Mouse (Mus musculus) neural tube, embryonic 13.5 days (tissue): ENCODE data around the gene Mpdu1. TPM values are rescaled to one million over a fixed set of nuclear protein-coding genes. Genes with fewer than 3 reads are reported as not detected.
"Not testable (repeated sequence)": the region's sequence is repeated elsewhere in the genome, so short reads cannot be mapped to it uniquely, and the experiment has no call there.

Experiments used
- ATAC-seq: fragments of 200-750 bp; cut with Nextera tagmentation; 2 replicates; pipeline ENCODE4 v1.8.0; 2017; ENCODE audit warnings: low read depth, mild to moderate bottlenecking, moderate TSS enrichment, moderate library complexity
- H3K27ac ChIP-seq: fragments of 300-500 bp; sonication (generic); replicated peaks from 2 replicates; pipeline ENCODE4 v1.5.1; 2015; ENCODE audit warnings: moderate library complexity, mild to moderate bottlenecking, inconsistent platforms
- H3K27me3 ChIP-seq: fragments of 300-500 bp; sonication (generic); 2 replicates; pipeline ENCODE4 v1.6.1; 2015; ENCODE audit warnings: mild to moderate bottlenecking, inconsistent platforms
- H3K36me3 ChIP-seq: fragments of 300-500 bp; sonication (generic); 2 replicates; pipeline ENCODE4 v1.6.1; 2015; ENCODE audit warnings: mild to moderate bottlenecking, inconsistent platforms
- H3K4me1 ChIP-seq: fragments of 300-500 bp; sonication (generic); replicated peaks from 2 replicates; pipeline ENCODE4 v1.6.1; 2015; ENCODE audit warnings: inconsistent platforms
- H3K4me2 ChIP-seq: fragments of 300-500 bp; sonication (generic); 2 replicates; pipeline ENCODE4 v1.6.1; 2015; ENCODE audit warnings: inconsistent platforms, mild to moderate bottlenecking, moderate library complexity
- H3K4me3 ChIP-seq: fragments of 300-500 bp; sonication (generic); 2 replicates; pipeline ENCODE4 v1.5.1; 2015; ENCODE audit warnings: mild to moderate bottlenecking, inconsistent platforms
- H3K9ac ChIP-seq: fragments of 300-500 bp; sonication (generic); 2 replicates; pipeline ENCODE4 v1.6.1; 2015; ENCODE audit warnings: moderate library complexity, mild to moderate bottlenecking, inconsistent platforms
- H3K9me3 ChIP-seq: fragments of 300-500 bp; sonication (generic); 2 replicates; pipeline ENCODE4 v1.6.1; 2016; ENCODE audit warnings: inconsistent platforms
- WGBS: fragments of 180-500 bp; shearing (Covaris S2); methylation state at CpG from one replicate; pipeline ENCODE4 v1.1.7; 2015; 5-methylcytosine and 5-hydroxymethylcytosine counted together
- polyA plus RNA-seq: library from polyadenylated mRNA; unstranded; fragments of >200 nt; fragmentation: Nextera tagmentation; extraction: Ambion mirVana; gene quantifications from 2 replicates; pipeline ENCODE4 v1.2.1, GENCODE M21; 2015

Mpdu1 gene
- 83.2 and 92.1 TPM in 2 replicates for polyA plus RNA-seq

DNA sequence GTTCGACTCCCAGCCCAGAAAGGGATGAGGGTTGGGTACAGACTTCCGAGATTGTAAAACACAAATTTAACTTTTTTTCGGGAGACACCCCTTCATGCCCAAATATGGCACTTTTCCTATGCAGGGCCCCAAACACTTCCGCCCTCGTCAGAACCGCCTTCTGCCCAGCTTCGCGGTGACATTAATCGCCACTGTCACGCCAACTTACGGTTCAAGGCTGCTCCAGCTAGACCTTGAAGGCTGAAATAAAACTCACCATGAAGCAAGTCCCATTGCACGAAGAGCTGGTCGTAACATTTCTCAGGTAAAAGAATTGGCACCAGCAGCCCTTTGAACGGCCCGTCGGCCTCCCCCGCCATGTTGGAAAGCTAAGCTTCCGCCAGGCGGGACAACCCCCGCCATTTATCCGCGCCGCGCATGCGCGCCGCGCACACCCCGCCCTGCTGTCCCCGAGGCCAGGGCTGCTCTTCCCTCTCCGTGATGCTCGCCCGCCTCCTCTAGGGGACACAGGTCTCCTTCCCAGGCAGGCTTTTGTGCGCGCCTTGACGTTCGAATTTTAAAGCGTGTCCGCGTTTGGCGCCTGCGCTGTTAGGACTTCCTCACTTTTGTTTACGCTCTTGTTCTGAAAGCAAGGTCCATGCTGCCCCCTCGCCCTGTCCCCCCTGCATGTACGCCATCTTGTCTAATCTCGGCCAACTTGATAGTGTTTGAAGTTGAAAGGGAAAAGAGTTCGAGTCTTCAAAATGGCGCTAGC lies at the start of gene Mpdu1:
Mpdu1 (minus strand) TSS at position 430 of the 754 bp plus-strand sequence.
- peak within 1 kb of the TSS; percentile 77 for H3K9ac ChIP-seq
- under 1% methylated on average over 48 of the region's 48 CpGs for WGBS
- no peaks in the 10 kb centered on the region for H3K27me3 ChIP-seq
- peak within 1 kb of the TSS; percentile 57 for H3K4me3 ChIP-seq
- H3K4me2 ChIP-seq, result peak within 1 kb of the TSS; percentile 63
- H3K36me3 ChIP-seq, result peaks cover 66% of the 10 kb centered on the region
- H3K27ac ChIP-seq, result peak within 1 kb of the TSS; percentile 95
- H3K4me1 ChIP-seq, result peaks cover 27% of the 10 kb centered on the region
- peak; percentile 97 for ATAC-seq
- H3K9me3 ChIP-seq, result no peaks in the 10 kb centered on the region

DNA sequence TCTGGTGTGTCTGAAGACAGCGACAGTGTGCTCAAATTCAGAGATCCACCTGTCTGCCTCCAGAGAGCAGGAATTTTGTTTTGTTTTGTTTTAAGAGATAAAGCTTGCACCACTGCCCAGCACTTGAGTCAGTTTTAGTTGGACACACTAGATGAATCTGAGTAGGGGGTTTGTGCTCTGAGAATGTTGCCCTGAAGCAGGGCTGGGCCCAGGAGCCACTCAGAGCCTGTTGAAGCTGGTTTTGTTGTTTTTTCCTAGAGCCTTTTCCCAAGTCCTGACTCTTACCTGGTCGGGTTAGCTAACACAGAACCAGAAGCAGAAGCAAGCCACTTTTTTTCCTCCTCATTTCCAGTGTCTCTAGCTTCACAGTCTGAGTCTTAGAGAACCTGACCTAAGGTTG lies 48.6 kb upstream of the Mpdu1 start:
- Histone ChIP-seq H3K4me2 (no peak overlapping the region), H3K27me3 (no peaks in the 10 kb centered on the region), H3K27ac (no peak overlapping the region), H3K9me3 (no peaks in the 10 kb centered on the region), H3K36me3 (no peaks in the 10 kb centered on the region), H3K4me1 (no peaks in the 10 kb centered on the region; the same call in 1 of the 2 replicates), H3K4me3 (no peak overlapping the region), H3K9ac (no peak overlapping the region)
- ATAC-seq, result no peak
- WGBS, result 76% methylated on average over 2 of the region's 2 CpGs

DNA sequence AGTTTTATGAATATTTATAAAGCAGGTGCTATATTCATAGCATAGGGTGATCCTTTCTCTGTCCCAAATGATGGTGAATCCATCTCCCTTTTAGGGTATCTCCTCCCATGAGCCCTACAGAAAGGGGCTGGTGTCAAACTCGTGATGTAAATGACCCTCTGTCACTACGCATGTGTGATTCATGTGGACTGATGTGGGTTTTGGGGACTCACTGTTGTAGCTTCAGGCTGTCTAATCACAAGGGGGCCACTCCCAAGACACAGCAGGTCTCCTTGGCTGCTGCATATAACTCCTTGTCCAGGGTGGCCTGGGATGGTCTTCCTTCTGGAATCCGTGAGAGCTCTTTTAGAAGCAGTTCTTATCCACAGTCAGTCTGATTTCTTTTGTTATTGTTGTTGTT lies 48.0 kb upstream of the Mpdu1 start:
- Histone ChIP-seq H3K4me2 (no peak overlapping the region), H3K4me3 (no peak overlapping the region), H3K9me3 (no peaks in the 10 kb centered on the region), H3K27ac (no peak overlapping the region), H3K4me1 (no peaks in the 10 kb centered on the region; the same call in 1 of the 2 replicates), H3K27me3 (no peaks in the 10 kb centered on the region), H3K36me3 (no peaks in the 10 kb centered on the region), H3K9ac (no peak overlapping the region)
- ATAC-seq, result no peak
- WGBS, result 69% methylated on average over 3 of the region's 3 CpGs

DNA sequence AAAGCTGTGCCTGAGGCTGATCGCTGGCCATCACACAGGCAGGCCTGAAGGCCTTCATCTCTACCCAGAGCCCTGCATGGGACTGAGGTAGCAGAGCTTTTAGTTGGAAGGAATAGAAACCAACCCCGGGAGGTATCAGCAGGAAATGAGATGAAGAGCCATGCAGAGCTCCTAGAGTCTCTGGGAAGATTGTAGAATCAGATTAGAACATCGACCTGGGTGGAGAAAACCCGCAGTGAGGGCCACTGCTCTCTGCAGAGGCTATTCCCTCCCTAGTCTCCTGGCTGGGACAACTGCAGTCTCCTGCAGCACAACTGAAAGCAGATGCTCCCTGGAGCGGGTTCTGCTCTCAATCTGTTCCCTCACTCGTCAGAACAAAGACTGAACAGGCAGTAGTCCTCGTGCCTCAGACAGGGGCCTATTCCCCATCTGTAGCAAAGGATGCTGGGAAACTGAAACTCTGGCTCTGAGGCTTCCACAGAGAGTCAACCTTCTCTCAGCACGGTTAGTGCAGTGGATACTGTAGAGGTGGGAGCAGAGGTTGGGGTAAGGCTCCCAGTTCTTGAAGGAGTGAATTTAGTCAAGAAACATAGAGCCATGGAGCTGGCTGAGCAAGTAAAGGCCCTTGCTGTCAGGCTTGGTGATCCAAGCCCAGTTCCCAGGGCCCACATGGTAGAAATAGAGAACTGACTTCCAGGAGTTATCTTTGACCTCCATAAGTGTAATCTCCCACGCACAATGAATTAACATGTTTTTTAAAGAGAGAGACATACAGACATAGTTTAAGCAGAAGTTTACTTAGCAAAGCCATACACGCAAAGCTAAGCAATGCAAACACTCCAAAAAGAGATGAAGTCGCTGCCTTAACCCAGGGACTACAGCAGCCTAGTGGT lies 47.4 kb upstream of the Mpdu1 start:
- H3K27ac ChIP-seq, result no peak overlapping the region
- H3K36me3 ChIP-seq, result no peaks in the 10 kb centered on the region
- no peak for ATAC-seq
- H3K4me1 ChIP-seq, result no peaks in the 10 kb centered on the region; the same call in 1 of the 2 replicates
- H3K4me2 ChIP-seq, result no peak overlapping the region
- H3K9me3 ChIP-seq, result no peaks in the 10 kb centered on the region
- no peak overlapping the region for H3K9ac ChIP-seq
- WGBS, result 58% methylated on average over 11 of the region's 11 CpGs
- H3K27me3 ChIP-seq, result no peaks in the 10 kb centered on the region
- H3K4me3 ChIP-seq, result no peak overlapping the region

DNA sequence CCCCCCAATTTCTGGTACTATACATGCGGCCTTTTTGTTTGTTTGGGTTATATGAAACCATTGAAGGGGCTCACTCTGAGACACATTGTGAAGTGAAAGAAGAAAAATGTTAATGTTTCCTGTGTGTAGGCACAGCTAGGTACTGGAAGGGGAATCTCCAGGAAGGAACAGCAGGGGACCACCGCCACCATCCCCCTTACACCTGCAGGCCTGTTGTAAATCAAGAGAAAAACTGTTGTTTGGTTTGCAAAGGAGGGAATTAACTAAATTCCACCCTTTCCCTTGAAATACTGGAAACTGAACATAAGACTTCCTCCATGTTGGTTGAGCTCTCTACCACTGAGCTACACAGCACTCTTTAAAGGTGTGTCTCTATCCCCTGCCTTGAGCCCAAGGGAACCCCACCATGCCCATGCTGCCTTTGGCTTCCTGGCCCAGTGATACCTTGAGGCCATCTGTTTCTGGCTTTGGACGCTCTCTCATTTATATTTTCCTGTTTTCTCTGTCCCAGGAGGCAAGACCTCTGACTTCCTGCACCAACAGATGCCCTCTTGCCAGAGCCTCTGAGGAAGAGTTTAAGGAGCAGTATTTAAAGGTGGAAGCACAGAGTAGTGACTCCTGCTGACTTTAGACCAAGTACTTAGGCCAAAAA lies 46.3 kb upstream of the Mpdu1 start:
- H3K4me1 ChIP-seq, result no peaks in the 10 kb centered on the region; the same call in 1 of the 2 replicates
- 78% methylated on average over 3 of the region's 3 CpGs for WGBS

DNA sequence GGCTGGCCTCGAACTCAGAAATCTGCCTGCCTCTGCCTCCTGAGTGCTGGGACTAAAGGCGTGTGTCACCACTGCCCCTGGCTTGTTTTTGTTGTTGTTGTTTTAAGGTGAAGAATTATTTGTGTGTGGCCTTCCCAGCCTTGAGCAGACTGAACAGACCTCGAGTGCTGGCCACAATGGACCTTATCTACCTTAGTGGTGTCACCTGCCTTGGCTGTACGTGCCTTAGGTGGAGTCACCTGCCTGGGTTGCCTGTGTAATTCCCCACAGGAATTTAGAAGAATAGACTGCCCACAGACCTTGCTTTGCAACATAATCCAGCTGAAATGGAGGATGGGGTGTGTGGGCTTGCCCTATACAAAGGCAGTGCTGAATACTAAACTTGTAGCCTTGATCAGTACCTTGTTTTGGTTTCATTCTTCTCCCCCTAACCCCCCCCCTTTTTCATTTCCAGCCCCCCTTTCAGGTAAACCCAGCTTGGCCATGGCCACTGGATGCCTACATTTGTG lies 45.5 kb upstream of the Mpdu1 start:
- no peaks in the 10 kb centered on the region for H3K36me3 ChIP-seq
- H3K4me1 ChIP-seq, result no peaks in the 10 kb centered on the region; the same call in 1 of the 2 replicates
- no peak overlapping the region for H3K27ac ChIP-seq
- 84% methylated on average over 4 of the region's 4 CpGs for whole genome bisulfite sequencing
- no peak overlapping the region for H3K4me2 ChIP-seq
- ATAC-seq, result no peak
- H3K9ac ChIP-seq, result no peak overlapping the region
- no peak overlapping the region for H3K4me3 ChIP-seq
- no peaks in the 10 kb centered on the region for H3K27me3 ChIP-seq
- no peaks in the 10 kb centered on the region for H3K9me3 ChIP-seq

More for the DNA sequence above, 46.3 kb upstream of the Mpdu1 start:
- no peak for ATAC-seq
- no peaks in the 10 kb centered on the region for H3K9me3 ChIP-seq
- no peak overlapping the region for H3K4me2 ChIP-seq
- no peaks in the 10 kb centered on the region for H3K36me3 ChIP-seq
- no peaks in the 10 kb centered on the region for H3K27me3 ChIP-seq
- H3K4me3 ChIP-seq, result no peak overlapping the region
- no peak overlapping the region for H3K9ac ChIP-seq
- no peak overlapping the region for H3K27ac ChIP-seq

DNA sequence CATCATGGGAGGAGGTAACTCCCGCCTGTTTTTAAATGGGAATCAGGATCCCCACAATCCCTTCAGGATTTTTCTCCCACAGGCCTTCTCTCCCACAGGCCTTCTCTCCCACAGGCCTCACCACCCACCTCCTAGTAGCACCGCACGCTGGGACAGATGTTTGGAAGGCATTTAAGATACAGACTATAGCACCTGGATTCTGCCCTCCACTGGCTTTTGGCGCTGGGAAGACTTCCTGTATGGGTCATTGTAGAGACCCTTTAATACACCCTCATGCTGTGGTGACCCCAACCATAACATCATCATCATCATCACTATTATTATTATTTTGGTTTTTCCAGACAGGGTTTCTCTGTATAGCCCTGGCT lies 45.0 kb upstream of the Mpdu1 start:
- no peak overlapping the region for H3K9ac ChIP-seq
- no peaks in the 10 kb centered on the region for H3K36me3 ChIP-seq
- 88% methylated on average over 4 of the region's 4 CpGs for WGBS
- no peaks in the 10 kb centered on the region; the same call in 1 of the 2 replicates for H3K4me1 ChIP-seq
- H3K27ac ChIP-seq, result no peak overlapping the region
- no peak overlapping the region for H3K4me2 ChIP-seq
- no peaks in the 10 kb centered on the region for H3K9me3 ChIP-seq
- no peak for ATAC-seq
- no peak overlapping the region for H3K4me3 ChIP-seq
- no peaks in the 10 kb centered on the region for H3K27me3 ChIP-seq

DNA sequence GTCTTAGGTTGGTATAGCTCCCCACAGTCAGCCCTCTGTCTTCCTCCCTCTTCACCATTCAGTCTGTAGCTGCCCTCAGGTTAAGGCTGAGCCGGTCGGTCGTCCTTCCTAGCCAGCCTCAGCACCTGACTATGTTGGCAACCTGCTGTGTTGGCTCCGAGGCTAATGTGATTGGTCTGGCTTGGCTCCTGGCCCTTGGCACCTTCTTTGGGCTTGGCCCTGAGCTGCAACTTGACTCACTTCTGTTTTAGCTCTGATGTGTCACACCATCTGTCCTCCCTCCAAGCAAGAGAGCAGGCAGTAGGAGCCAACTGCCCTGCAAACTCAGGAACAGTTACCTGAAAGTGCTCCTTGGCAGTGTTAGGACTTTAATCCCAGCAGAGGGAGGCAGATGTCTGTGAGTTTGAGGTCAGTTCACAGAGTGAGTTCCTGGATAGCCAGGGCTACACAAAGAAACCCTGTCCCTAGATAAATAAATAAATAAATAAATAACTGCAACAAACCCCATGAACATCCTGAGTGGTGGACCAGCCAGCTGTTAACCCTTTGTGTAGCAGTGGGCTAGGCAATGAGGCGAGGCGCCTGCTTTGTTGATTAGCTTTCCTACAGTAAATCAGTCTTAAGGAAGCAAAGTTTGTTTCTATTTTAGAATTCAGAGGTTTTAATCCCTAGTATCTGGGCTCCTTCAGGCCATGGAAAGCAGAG lies 44.5 kb upstream of the Mpdu1 start:
- Histone ChIP-seq H3K4me3 (no peak overlapping the region), H3K27me3 (no peaks in the 10 kb centered on the region), H3K4me1 (no peaks in the 10 kb centered on the region; the same call in 1 of the 2 replicates), H3K4me2 (no peak overlapping the region), H3K27ac (no peak overlapping the region), H3K9ac (no peak overlapping the region), H3K9me3 (no peaks in the 10 kb centered on the region), H3K36me3 (no peaks in the 10 kb centered on the region)
- 57% methylated on average over 6 of the region's 6 CpGs for WGBS
- ATAC-seq, result no peak

DNA sequence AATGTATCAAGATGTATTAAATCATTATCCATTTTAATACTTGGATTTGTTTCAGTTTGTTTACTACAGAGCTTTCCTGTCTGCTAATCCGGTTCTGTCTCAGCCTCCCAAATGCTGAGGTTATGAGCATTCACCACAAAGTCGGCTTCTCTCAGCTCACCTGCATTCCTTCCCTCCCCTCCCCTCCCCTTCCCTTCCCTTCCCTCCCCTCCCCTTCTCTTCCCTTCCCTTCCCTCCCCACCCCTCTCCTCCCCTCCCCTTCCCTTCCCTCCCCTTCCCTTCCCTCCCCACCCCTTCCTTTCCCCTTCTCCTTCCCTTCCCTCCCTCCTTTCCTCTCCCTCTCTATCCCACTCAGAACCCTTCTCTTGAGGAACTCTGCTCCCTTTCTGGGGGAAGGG lies 42.2 kb upstream of the Mpdu1 start:
- H3K36me3 ChIP-seq, result no peaks in the 10 kb centered on the region
- WGBS, result 44% methylated on average over 2 of the region's 2 CpGs
- ATAC-seq, result no peak
- H3K9me3 ChIP-seq, result no peaks in the 10 kb centered on the region
- no peak overlapping the region for H3K9ac ChIP-seq
- H3K4me1 ChIP-seq, result no peaks in the 10 kb centered on the region; the same call in 1 of the 2 replicates
- H3K27me3 ChIP-seq, result no peaks in the 10 kb centered on the region
- no peak overlapping the region for H3K4me3 ChIP-seq
- no peak overlapping the region for H3K4me2 ChIP-seq
- no peak overlapping the region for H3K27ac ChIP-seq

DNA sequence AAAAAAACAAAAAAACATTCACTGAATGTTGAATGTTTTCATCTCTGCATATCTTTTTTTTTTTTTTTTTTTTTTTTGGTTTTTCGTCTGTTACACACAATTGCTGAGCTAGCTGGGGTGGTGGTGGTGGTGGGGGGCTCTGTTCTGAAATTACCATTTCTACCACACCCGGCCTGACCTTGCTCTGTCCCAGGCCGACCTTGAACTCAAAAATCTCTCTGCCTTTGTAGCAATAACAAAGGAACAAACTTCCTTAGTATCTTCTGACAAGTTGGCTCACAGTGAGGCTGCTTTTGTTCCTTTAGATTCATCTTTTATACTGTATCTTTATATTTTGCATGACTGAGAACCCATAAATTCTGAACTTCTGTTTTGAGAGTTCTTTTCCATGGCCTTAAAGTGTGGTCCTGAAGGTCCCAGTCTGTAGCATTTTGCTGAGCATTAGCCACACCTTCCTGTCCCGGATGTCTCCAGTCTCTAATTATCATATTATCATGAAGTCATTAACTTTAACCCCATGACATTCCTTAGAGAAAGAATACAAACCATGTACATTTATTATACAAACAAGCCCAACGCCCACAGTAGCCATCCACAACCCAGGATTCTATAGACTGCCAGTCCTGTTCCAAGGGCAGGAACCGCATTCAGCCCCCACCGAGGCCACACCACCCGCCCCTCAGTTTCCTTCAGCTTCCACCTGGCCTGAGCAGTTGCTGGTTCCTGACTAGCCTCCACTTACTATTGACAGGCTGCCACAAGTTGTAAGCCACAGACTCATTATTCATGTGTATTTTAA lies 41.6 kb upstream of the Mpdu1 start:
- H3K4me1 ChIP-seq, result no peaks in the 10 kb centered on the region; the same call in 1 of the 2 replicates
- H3K36me3 ChIP-seq, result no peaks in the 10 kb centered on the region
- no peak overlapping the region for H3K4me3 ChIP-seq
- H3K9me3 ChIP-seq, result no peaks in the 10 kb centered on the region
- ATAC-seq, result no peak
- no peak overlapping the region for H3K4me2 ChIP-seq
- H3K27ac ChIP-seq, result no peak overlapping the region
- no peaks in the 10 kb centered on the region for H3K27me3 ChIP-seq
- no peak overlapping the region for H3K9ac ChIP-seq
- WGBS, result 74% methylated on average over 8 of the region's 8 CpGs

DNA sequence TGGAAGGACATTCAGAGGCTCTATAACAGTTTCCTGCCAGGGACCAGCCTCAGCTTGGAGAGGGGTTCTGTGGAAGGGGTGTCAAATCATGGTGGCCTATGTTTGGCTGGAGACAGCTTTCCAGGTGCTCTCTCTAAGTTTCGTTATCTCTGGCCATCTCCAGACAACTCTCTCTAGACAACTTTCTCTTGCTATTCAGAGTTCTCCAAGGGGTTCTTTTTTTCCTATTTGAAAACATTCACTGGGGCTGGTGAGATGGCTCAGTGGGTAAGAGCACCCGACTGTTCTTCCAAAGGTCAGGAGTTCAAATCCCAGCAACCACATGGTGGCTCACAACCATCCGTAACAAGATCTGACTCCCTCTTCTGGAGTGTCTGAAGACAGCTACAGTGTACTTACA lies 40.9 kb upstream of the Mpdu1 start:
- WGBS, result 63% methylated on average over 3 of the region's 3 CpGs
- H3K27ac ChIP-seq, ATAC-seq: not testable (repeated sequence)

More for the DNA sequence above, 40.9 kb upstream of the Mpdu1 start:
- H3K4me1 ChIP-seq, H3K36me3 ChIP-seq, H3K27me3 ChIP-seq, H3K9me3 ChIP-seq, H3K4me3 ChIP-seq, H3K9ac ChIP-seq, H3K4me2 ChIP-seq: not testable (repeated sequence)
